Mouse (Mus musculus) heart, embryonic 12.5 days (tissue): Measurements from ENCODE around the gene Zfp97. TPM values are rescaled to one million over a fixed set of nuclear protein-coding genes. Genes with fewer than 3 reads are reported as not detected.
"Not testable (repeated sequence)": the region's sequence is repeated elsewhere in the genome, so short reads cannot be mapped to it uniquely, and the experiment has no call there.

Experiments
- ATAC-seq: fragments of 200-750 bp; cut with Nextera tagmentation; 2 replicates; pipeline ENCODE4 v1.8.0; 2017; ENCODE audit warnings: moderate TSS enrichment, moderate library complexity; ENCODE audit not compliant: insufficient number of reproducible peaks, low FRiP score
- H3K27ac ChIP-seq: fragments of 300-500 bp; sonication (generic); 2 replicates; pipeline ENCODE4 v1.5.1; 2016; ENCODE audit warnings: mild to moderate bottlenecking, moderate library complexity; ENCODE audit not compliant: poor library complexity, severe bottlenecking
- H3K27me3 ChIP-seq: fragments of 300-500 bp; sonication (generic); replicated peaks from 2 replicates; pipeline ENCODE4 v1.6.1; 2016; ENCODE audit warnings: mild to moderate bottlenecking, moderate library complexity
- H3K36me3 ChIP-seq: fragments of 300-500 bp; sonication (generic); 2 replicates; pipeline ENCODE4 v1.6.1; 2016; ENCODE audit warnings: mild to moderate bottlenecking, moderate library complexity
- H3K4me1 ChIP-seq: fragments of 300-500 bp; sonication (generic); replicated peaks from 2 replicates; pipeline ENCODE4 v1.6.1; 2016; ENCODE audit warnings: mild to moderate bottlenecking
- H3K4me2 ChIP-seq: fragments of 300-500 bp; sonication (generic); 2 replicates; pipeline ENCODE4 v1.6.1; 2016; ENCODE audit warnings: mild to moderate bottlenecking, moderate library complexity
- H3K4me3 ChIP-seq: fragments of 300-500 bp; sonication (generic); 2 replicates; pipeline ENCODE4 v1.5.1; 2016; ENCODE audit warnings: mild to moderate bottlenecking
- H3K9ac ChIP-seq: fragments of 300-500 bp; sonication (generic); 2 replicates; pipeline ENCODE4 v1.6.1; 2016; ENCODE audit warnings: mild to moderate bottlenecking, moderate library complexity
- H3K9me3 ChIP-seq: fragments of 300-500 bp; sonication (generic); replicated peaks from 2 replicates; pipeline ENCODE4 v1.6.1; 2016; ENCODE audit warnings: mild to moderate bottlenecking, moderate library complexity
- WGBS: fragments of 180-500 bp; shearing (Covaris S2); methylation state at CpG from one replicate; pipeline ENCODE4 v1.1.7; 2016; 5-methylcytosine and 5-hydroxymethylcytosine counted together
- polyA plus RNA-seq: library from polyadenylated mRNA; unstranded; fragments of >200 nt; fragmentation: Nextera tagmentation; extraction: Ambion mirVana; gene quantifications from 2 replicates; pipeline ENCODE4 v1.2.1, GENCODE M21; 2016

The Zfp97 gene
- polyA plus RNA-seq = 5.1 and 6.0 TPM in 2 replicates

- WGBS = no CpG with 5 or more reads among the region's 8 CpGs
- ATAC-seq = peak; percentile 91
Measured at GRCm38 (mm10) chr17:17120830-17121502, at the start of gene Zfp97. Zfp97 (plus strand) TSS chr17:17121415.

GRCm38 (mm10) chr17:17178757-17179413 is 57.7 kb downstream of the Zfp97 start:
- H3K9ac ChIP-seq, H3K36me3 ChIP-seq, H3K27me3 ChIP-seq, H3K27ac ChIP-seq, H3K4me1 ChIP-seq, H3K4me2 ChIP-seq, H3K4me3 ChIP-seq, H3K9me3 ChIP-seq: not testable (repeated sequence)
- peak; percentile 92 for ATAC-seq
- WGBS = no CpG with 5 or more reads among the region's 8 CpGs

More at GRCm38 (mm10) chr17:17120830-17121502, at the start of gene Zfp97:
- not testable (repeated sequence) for H3K9me3 ChIP-seq, H3K27ac ChIP-seq, H3K4me3 ChIP-seq, H3K9ac ChIP-seq, H3K4me1 ChIP-seq, H3K27me3 ChIP-seq, H3K36me3 ChIP-seq, H3K4me2 ChIP-seq

- not testable (repeated sequence) for H3K9me3 ChIP-seq, H3K27ac ChIP-seq, H3K9ac ChIP-seq, H3K4me1 ChIP-seq, H3K4me2 ChIP-seq, H3K27me3 ChIP-seq, H3K4me3 ChIP-seq, ATAC-seq
- H3K36me3 ChIP-seq = peaks cover 13% of the 10 kb centered on the region
Measured at GRCm38 (mm10) chr17:17194761-17195160, 73.5 kb downstream of the Zfp97 start.

- no peak overlapping the region for H3K27ac ChIP-seq
- H3K36me3 ChIP-seq = peaks cover 15% of the 10 kb centered on the region
- no peaks in the 10 kb centered on the region for H3K27me3 ChIP-seq
- no peak overlapping the region for H3K9ac ChIP-seq
- ATAC-seq = no peak
- no peaks in the 10 kb centered on the region for H3K4me1 ChIP-seq
- H3K4me3 ChIP-seq = no peak overlapping the region
- peaks cover 12% of the 10 kb centered on the region for H3K9me3 ChIP-seq
- H3K4me2 ChIP-seq = no peak overlapping the region
Measured at GRCm38 (mm10) chr17:17195178-17195577, 74.0 kb downstream of the Zfp97 start.

GRCm38 (mm10) chr17:17196111-17196510 is 74.9 kb downstream of the Zfp97 start:
- not testable (repeated sequence) for H3K4me1 ChIP-seq, H3K4me2 ChIP-seq, H3K27me3 ChIP-seq, ATAC-seq, H3K27ac ChIP-seq, H3K9ac ChIP-seq, H3K4me3 ChIP-seq
- peaks cover 17% of the 10 kb centered on the region for H3K9me3 ChIP-seq
- H3K36me3 ChIP-seq = peaks cover 18% of the 10 kb centered on the region
- 89% methylated on average over 3 of the region's 3 CpGs for WGBS

Other genes starting within 250 kb of the Zfp97 start
- 3.6 and 4.0 TPM in 2 replicates for gene Zfp960, start 57.3 kb upstream of the Zfp97 start, polyA plus RNA-seq